Mouse (Mus musculus) limb, embryonic 13.5 days (tissue): Measurements from ENCODE around the gene Setd6. TPM values are rescaled to one million over a fixed set of nuclear protein-coding genes. Genes with fewer than 3 reads are reported as not detected.

Experiments
- microRNA-seq: library from miRNA; unstranded; fragments of <30 nt; microRNA quantifications from one replicate; pipeline ENCODE4, GENCODE M21; 2016
- polyA plus RNA-seq: library from polyadenylated mRNA; unstranded; fragments of >200 nt; fragmentation: Nextera tagmentation; extraction: Ambion mirVana; gene quantifications from 2 replicates; pipeline ENCODE4 v1.2.1, GENCODE M21; 2015

Setd6 gene
- polyA plus RNA-seq, 1 experiment from 2014 or later = 15.1 TPM

Small RNA genes lying within 50 kb of the gene (microRNA-seq; reads per million reads assigned to microRNA genes)
- not detected for gene Mir7073

Other genes starting within 250 kb of the Setd6 start
- gene Csnk2a2, start 225.8 kb upstream of the Setd6 start, polyA plus RNA-seq = 11.9 and 15.4 TPM in 2 replicates
- gene Ccdc113, start 181.8 kb upstream of the Setd6 start, polyA plus RNA-seq = 0.22 and 0.24 TPM in 2 replicates
- not detected in 2 replicates for gene Prss54, start 139.5 kb upstream of the Setd6 start, polyA plus RNA-seq
- 24.9 and 28.0 TPM in 2 replicates for gene Gins3, start 82.4 kb upstream of the Setd6 start, polyA plus RNA-seq
- 15.8 and 17.5 TPM in 2 replicates for gene Ndrg4, start 38.9 kb upstream of the Setd6 start, polyA plus RNA-seq
- 65.0 and 71.7 TPM in 2 replicates for gene Cnot1, start 91.6 kb downstream of the Setd6 start, polyA plus RNA-seq
- gene Sap18b, start 109.5 kb downstream of the Setd6 start, polyA plus RNA-seq = 346 and 351 TPM in 2 replicates
- gene Slc38a7, start 137.7 kb downstream of the Setd6 start, polyA plus RNA-seq = 15.1 and 16.3 TPM in 2 replicates
- gene Got2, start 172.7 kb downstream of the Setd6 start, polyA plus RNA-seq = 163 and 169 TPM in 2 replicates